Mouse (Mus musculus) cerebellum, postnatal 36 days (tissue): Measurements from ENCODE around the gene Kng2.
"Not testable (repeated sequence)": the region's sequence is repeated elsewhere in the genome, so short reads cannot be mapped to it uniquely, and the experiment has no call there.

Experiments used
- DNase-seq, 2 experiments: peaks; one replicate each; pipeline ENCODE4 v3.0.0; 2021 to 2022; ENCODE audit warnings: mixed read lengths in 2 of 2

Gene Kng2

GRCm38 (mm10) chr16:23028966-23029600 is at the start of gene Kng2:
TSS of gene Kng2 (minus strand) at chr16:23029482.
- DNase-seq: not testable (repeated sequence)

GRCm38 (mm10) chr16:23077516-23077915 is 48.2 kb upstream of the Kng2 start:
- not testable (repeated sequence) for DNase-seq

- DNase-seq: not testable (repeated sequence)
Observed at GRCm38 (mm10) chr16:23060781-23061325, 31.6 kb upstream of the Kng2 start.

- not testable (repeated sequence) for DNase-seq
Observed at GRCm38 (mm10) chr16:23059630-23060029, 30.3 kb upstream of the Kng2 start.

- DNase-seq: not testable (repeated sequence)
Observed at GRCm38 (mm10) chr16:23057668-23058447, 28.6 kb upstream of the Kng2 start, which contains the start of gene Kng1. TSS of gene Kng1 (plus strand) at chr16:23057865.

- no peak for DNase-seq
Observed at GRCm38 (mm10) chr16:23046319-23046718, 17.0 kb upstream of the Kng2 start.

GRCm38 (mm10) chr16:23040876-23041275 is 11.6 kb upstream of the Kng2 start:
- no peak for DNase-seq

- no peak for DNase-seq
Observed at GRCm38 (mm10) chr16:23039281-23039680, 10.0 kb upstream of the Kng2 start.

GRCm38 (mm10) chr16:23037744-23038143 is 8.5 kb upstream of the Kng2 start:
- DNase-seq: no peak

GRCm38 (mm10) chr16:23033673-23034072 is 4.4 kb upstream of the Kng2 start:
- DNase-seq: no peak

- no peak for DNase-seq
Observed at GRCm38 (mm10) chr16:23030673-23031435, 1.6 kb upstream of the Kng2 start.

GRCm38 (mm10) chr16:23027341-23027740 is 1.9 kb downstream of the Kng2 start:
- not testable (repeated sequence) for DNase-seq

GRCm38 (mm10) chr16:23026582-23026981 is 2.7 kb downstream of the Kng2 start:
- no peak for DNase-seq

GRCm38 (mm10) chr16:23025111-23025510 is 4.2 kb downstream of the Kng2 start:
- no peak for DNase-seq

- not testable (repeated sequence) for DNase-seq
Observed at GRCm38 (mm10) chr16:23020571-23020970, 8.7 kb downstream of the Kng2 start.

GRCm38 (mm10) chr16:23014645-23015044 is 14.6 kb downstream of the Kng2 start:
- DNase-seq: not testable (repeated sequence)

- not testable (repeated sequence) for DNase-seq
Observed at GRCm38 (mm10) chr16:23013786-23014185, 15.5 kb downstream of the Kng2 start.

- DNase-seq: not testable (repeated sequence)
Observed at GRCm38 (mm10) chr16:22996951-22997350, 32.3 kb downstream of the Kng2 start.

- no peak for DNase-seq
Observed at GRCm38 (mm10) chr16:22967383-22968030, 61.8 kb downstream of the Kng2 start.

GRCm38 (mm10) chr16:22963293-22963692 is 66.0 kb downstream of the Kng2 start:
- DNase-seq: no peak

GRCm38 (mm10) chr16:22962256-22962655 is 67.0 kb downstream of the Kng2 start:
- no peak for DNase-seq

- DNase-seq: no peak
Observed at GRCm38 (mm10) chr16:22961073-22961472, 68.2 kb downstream of the Kng2 start.

GRCm38 (mm10) chr16:22956085-22956439 is 73.2 kb downstream of the Kng2 start:
- DNase-seq: no peak
